Mouse (Mus musculus): Measurements from ENCODE around the gene Gfod2.

The Gfod2 gene

GRCm38 (mm10) chr8:105780298-105780697, 21.8 kb upstream of the Gfod2 start:
- H3K27me3 ChIP-seq (ENCODE audit: control insufficient read depth, insufficient read depth, low read length, poor library complexity, severe bottlenecking) = no peaks in the 10 kb centered on the region
- peaks cover 2% of the 10 kb centered on the region; the same call in 1 of the 2 replicates for H3K36me3 ChIP-seq (ENCODE audit: control insufficient read depth, insufficient read depth, low read length, poor library complexity, severe bottlenecking)
- no peak for DNase-seq (ENCODE audit: low read depth, low spot score)

- H3K36me3 ChIP-seq (ENCODE audit: control insufficient read depth, insufficient read depth, low read length, poor library complexity, severe bottlenecking) = peaks cover 3% of the 10 kb centered on the region
- DNase-seq (ENCODE audit: low read depth, low spot score) = no peak
- H3K27me3 ChIP-seq (ENCODE audit: control insufficient read depth, insufficient read depth, low read length, poor library complexity, severe bottlenecking) = no peaks in the 10 kb centered on the region
Observed at GRCm38 (mm10) chr8:105777833-105778232, 19.4 kb upstream of the Gfod2 start.

- H3K27me3 ChIP-seq (ENCODE audit: control insufficient read depth, insufficient read depth, low read length, poor library complexity, severe bottlenecking) = no peaks in the 10 kb centered on the region
- no peak for DNase-seq (ENCODE audit: low read depth, low spot score)
- H3K36me3 ChIP-seq (ENCODE audit: control insufficient read depth, insufficient read depth, low read length, poor library complexity, severe bottlenecking) = peaks cover 12% of the 10 kb centered on the region
Observed at GRCm38 (mm10) chr8:105774498-105774897, 16.0 kb upstream of the Gfod2 start.

- no peaks in the 10 kb centered on the region for H3K27me3 ChIP-seq (ENCODE audit: control insufficient read depth, insufficient read depth, low read length, poor library complexity, severe bottlenecking)
- DNase-seq (ENCODE audit: low read depth, low spot score) = no peak
- peaks cover 12% of the 10 kb centered on the region for H3K36me3 ChIP-seq (ENCODE audit: control insufficient read depth, insufficient read depth, low read length, poor library complexity, severe bottlenecking)
Observed at GRCm38 (mm10) chr8:105773441-105773861, 15.0 kb upstream of the Gfod2 start.

GRCm38 (mm10) chr8:105771398-105772175, 13.1 kb upstream of the Gfod2 start:
- no peaks in the 10 kb centered on the region for H3K27me3 ChIP-seq (ENCODE audit: control insufficient read depth, insufficient read depth, low read length, poor library complexity, severe bottlenecking)
- peaks cover 12% of the 10 kb centered on the region for H3K36me3 ChIP-seq (ENCODE audit: control insufficient read depth, insufficient read depth, low read length, poor library complexity, severe bottlenecking)
- DNase-seq (ENCODE audit: low read depth, low spot score) = no peak

- DNase-seq (ENCODE audit: low read depth, low spot score) = peak; percentile 58
- Histone ChIP-seq H3K36me3 (ENCODE audit: control insufficient read depth, insufficient read depth, low read length, poor library complexity, severe bottlenecking) (peaks cover 11% of the 10 kb centered on the region), H3K27me3 (ENCODE audit: control insufficient read depth, insufficient read depth, low read length, poor library complexity, severe bottlenecking) (no peaks in the 10 kb centered on the region)
Observed at GRCm38 (mm10) chr8:105770609-105771008, 12.1 kb upstream of the Gfod2 start.

- no peaks in the 10 kb centered on the region for H3K27me3 ChIP-seq (ENCODE audit: control insufficient read depth, insufficient read depth, low read length, poor library complexity, severe bottlenecking)
- H3K36me3 ChIP-seq (ENCODE audit: control insufficient read depth, insufficient read depth, low read length, poor library complexity, severe bottlenecking) = peaks cover 11% of the 10 kb centered on the region
- no peak for DNase-seq (ENCODE audit: low read depth, low spot score)
Observed at GRCm38 (mm10) chr8:105768485-105769257, 10.2 kb upstream of the Gfod2 start.

GRCm38 (mm10) chr8:105757796-105758276, 628 bp downstream of the Gfod2 start:
- H3K27me3 ChIP-seq (ENCODE audit: control insufficient read depth, insufficient read depth, low read length, poor library complexity, severe bottlenecking) = no peaks in the 10 kb centered on the region
- DNase-seq (ENCODE audit: low read depth, low spot score) = no peak
- no peaks in the 10 kb centered on the region for H3K36me3 ChIP-seq (ENCODE audit: control insufficient read depth, insufficient read depth, low read length, poor library complexity, severe bottlenecking)

- DNase-seq (ENCODE audit: low read depth, low spot score) = no peak
- no peaks in the 10 kb centered on the region for H3K27me3 ChIP-seq (ENCODE audit: control insufficient read depth, insufficient read depth, low read length, poor library complexity, severe bottlenecking)
- H3K36me3 ChIP-seq (ENCODE audit: control insufficient read depth, insufficient read depth, low read length, poor library complexity, severe bottlenecking) = no peaks in the 10 kb centered on the region
Observed at GRCm38 (mm10) chr8:105754688-105755087, 3.8 kb downstream of the Gfod2 start.

GRCm38 (mm10) chr8:105753916-105754315, 4.5 kb downstream of the Gfod2 start:
- DNase-seq (ENCODE audit: low read depth, low spot score) = no peak
- no peaks in the 10 kb centered on the region for H3K36me3 ChIP-seq (ENCODE audit: control insufficient read depth, insufficient read depth, low read length, poor library complexity, severe bottlenecking)
- H3K27me3 ChIP-seq (ENCODE audit: control insufficient read depth, insufficient read depth, low read length, poor library complexity, severe bottlenecking) = no peaks in the 10 kb centered on the region

- Histone ChIP-seq H3K36me3 (ENCODE audit: control insufficient read depth, insufficient read depth, low read length, poor library complexity, severe bottlenecking) (no peaks in the 10 kb centered on the region), H3K27me3 (ENCODE audit: control insufficient read depth, insufficient read depth, low read length, poor library complexity, severe bottlenecking) (no peaks in the 10 kb centered on the region)
- DNase-seq (ENCODE audit: low read depth, low spot score) = no peak
Observed at GRCm38 (mm10) chr8:105750606-105751005, 7.9 kb downstream of the Gfod2 start.

- no peak for DNase-seq (ENCODE audit: low read depth, low spot score)
- Histone ChIP-seq H3K36me3 (ENCODE audit: control insufficient read depth, insufficient read depth, low read length, poor library complexity, severe bottlenecking) (no peaks in the 10 kb centered on the region), H3K27me3 (ENCODE audit: control insufficient read depth, insufficient read depth, low read length, poor library complexity, severe bottlenecking) (no peaks in the 10 kb centered on the region)
Observed at GRCm38 (mm10) chr8:105743301-105743700, 15.2 kb downstream of the Gfod2 start.

GRCm38 (mm10) chr8:105739216-105739615, 19.2 kb downstream of the Gfod2 start:
- H3K27me3 ChIP-seq (ENCODE audit: control insufficient read depth, insufficient read depth, low read length, poor library complexity, severe bottlenecking) = no peaks in the 10 kb centered on the region
- H3K36me3 ChIP-seq (ENCODE audit: control insufficient read depth, insufficient read depth, low read length, poor library complexity, severe bottlenecking) = no peaks in the 10 kb centered on the region
- no peak for DNase-seq (ENCODE audit: low read depth, low spot score)

- no peaks in the 10 kb centered on the region for H3K27me3 ChIP-seq (ENCODE audit: control insufficient read depth, insufficient read depth, low read length, poor library complexity, severe bottlenecking)
- no peaks in the 10 kb centered on the region for H3K36me3 ChIP-seq (ENCODE audit: control insufficient read depth, insufficient read depth, low read length, poor library complexity, severe bottlenecking)
- DNase-seq (ENCODE audit: low read depth, low spot score) = no peak
Observed at GRCm38 (mm10) chr8:105732186-105732585, 26.3 kb downstream of the Gfod2 start.

Measured in splenic B cell, adult 2 months (primary cell).